Mouse (Mus musculus) CD4-positive naive resting alpha-beta T cell, adult 76 days (primary cell): ENCODE measurements around the gene Arhgef33. TPM values are rescaled to one million over a fixed set of nuclear protein-coding genes. Genes with fewer than 3 reads are reported as not detected.

Source experiments
- total RNA-seq: library from RNA; stranded (reverse); gene quantifications from one replicate; pipeline ENCODE4 v1.2.4, GENCODE M21; 2023

The Arhgef33 gene
- total RNA-seq, result 1.4 TPM

DNA sequence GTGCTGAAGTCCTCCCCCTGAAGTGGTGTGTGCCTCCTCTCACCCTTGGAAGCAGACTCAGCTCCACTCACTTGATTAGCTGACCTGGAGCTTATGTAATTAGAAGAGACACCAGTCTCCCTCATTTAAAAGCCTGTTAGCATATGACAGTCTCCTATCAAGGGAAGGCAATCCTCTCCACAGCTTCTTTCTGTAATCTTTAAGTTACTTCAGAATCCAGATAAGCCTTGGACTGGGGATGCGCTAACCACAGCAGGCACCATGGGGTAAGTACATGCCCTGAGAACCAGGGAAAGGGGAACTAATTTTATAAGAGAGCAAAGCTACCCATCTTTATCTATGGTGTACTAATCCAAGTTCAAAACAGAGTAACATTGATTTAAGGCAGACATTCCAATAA, at the start of gene Arhgef33:
Arhgef33 (plus strand) TSS at position 157 of the 400 bp plus-strand sequence.

DNA sequence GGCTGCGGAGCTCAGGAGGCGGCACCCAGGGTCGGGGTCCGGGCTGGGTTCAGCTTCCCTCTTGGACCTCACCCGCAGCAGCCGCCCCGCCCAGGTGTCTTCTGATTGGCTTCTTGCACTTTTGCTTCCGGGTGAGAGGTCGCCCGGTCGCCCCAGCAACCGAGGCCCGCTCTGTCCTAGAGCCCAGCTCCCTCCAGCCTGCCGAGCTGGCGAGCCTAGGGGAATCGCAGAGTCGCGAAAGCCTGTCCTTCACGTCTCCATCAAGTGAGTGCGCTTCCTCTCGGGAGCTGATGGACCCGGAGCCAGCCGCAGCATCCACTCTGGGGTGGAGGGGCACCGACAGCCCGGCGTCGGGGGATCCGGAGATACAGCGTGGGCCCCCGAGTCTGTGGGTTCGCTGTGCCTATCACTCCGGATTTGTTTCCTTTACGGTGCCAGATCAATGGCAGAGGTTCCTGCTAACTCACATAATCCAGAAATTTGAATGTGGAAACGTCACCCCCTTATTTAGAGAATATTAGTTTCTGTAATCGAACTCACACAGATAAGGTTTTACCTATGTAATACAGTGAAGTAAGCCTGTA, 17.0 kb upstream of the Arhgef33 start, which contains the start of the genes Morn2 and Dhx57:
Morn2 (plus strand) TSS at position 130 of the 584 bp plus-strand sequence.
Dhx57 (minus strand) TSS at position 403 of the 584 bp plus-strand sequence.

DNA sequence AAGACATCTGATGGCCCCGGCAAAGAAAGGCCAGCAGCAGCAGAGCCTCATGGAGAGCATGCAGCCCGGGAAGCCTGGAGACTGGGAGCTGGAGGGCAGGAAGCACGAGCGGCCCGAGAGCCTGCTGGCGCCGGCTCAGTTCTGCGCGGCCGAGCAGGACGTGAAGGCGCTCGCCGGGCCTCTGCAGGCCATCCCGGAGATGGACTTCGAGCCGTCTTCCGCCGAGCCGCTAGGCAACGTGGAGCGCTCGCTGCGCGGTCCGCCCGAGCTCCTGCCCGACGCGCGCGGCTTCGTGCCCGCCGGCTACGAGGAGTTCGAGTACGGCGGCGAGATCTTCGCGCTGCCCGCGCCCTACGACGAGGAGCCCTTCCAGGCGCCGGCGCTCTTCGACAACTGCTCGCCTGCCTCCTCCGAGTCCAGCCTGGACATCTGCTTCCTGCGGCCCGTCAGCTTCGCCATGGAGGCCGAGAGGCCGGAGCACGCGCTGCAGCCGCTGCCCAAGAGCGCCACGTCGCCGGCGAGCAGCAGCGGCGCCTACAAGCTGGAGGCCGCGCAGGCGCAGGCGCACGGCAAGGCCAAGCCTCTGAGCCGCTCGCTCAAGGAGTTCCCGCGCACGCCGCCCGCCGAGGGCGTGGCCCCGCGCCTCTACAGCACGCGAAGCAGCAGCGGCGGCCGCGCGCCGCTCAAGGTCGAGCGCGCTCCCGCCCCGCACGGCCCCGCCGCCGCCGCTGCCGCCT, 66.0 kb downstream of the Arhgef33 start, which contains the start of gene Gm10190:
Gm10190 (minus strand) TSS at position 553 of the 737 bp plus-strand sequence.

Other genes with a start within 250 kb of the Arhgef33 start
- gene Hnrnpll, start 245.1 kb upstream of the Arhgef33 start, total RNA-seq, result 22.6 TPM
- 5.1 TPM for gene Galm, start 179.9 kb upstream of the Arhgef33 start, total RNA-seq
- 381 TPM for gene Srsf7, start 100.1 kb upstream of the Arhgef33 start, total RNA-seq
- gene Ttc39d, start 99.9 kb upstream of the Arhgef33 start, total RNA-seq, result not detected
- gene Gemin6, start 83.0 kb upstream of the Arhgef33 start, total RNA-seq, result 3.2 TPM
- gene Morn2, start 17.2 kb upstream of the Arhgef33 start, total RNA-seq, result not detected
- gene Dhx57, start 16.9 kb upstream of the Arhgef33 start, total RNA-seq, result 25.1 TPM
- not detected for gene Gm10190, start 66.1 kb downstream of the Arhgef33 start, total RNA-seq
- gene Sos1, start 173.0 kb downstream of the Arhgef33 start, total RNA-seq, result 28.8 TPM